Mouse (Mus musculus) CH12.LX (cell line): ENCODE measurements around the gene Ptchd4. TPM values are rescaled to one million over a fixed set of nuclear protein-coding genes. Genes with fewer than 3 reads are reported as not detected.

Experiments
- DNase-seq: peaks from one replicate; pipeline ENCODE4 v3.0.0-alpha.2; 2013; ENCODE audit errors: extremely low read depth
- H3K27ac ChIP-seq: 2 replicates; pipeline ENCODE4 v1.5.1; 2012; ENCODE audit warnings: low read depth, mild to moderate bottlenecking, control low read depth, moderate library complexity; ENCODE audit not compliant: insufficient read depth
- H3K27me3 ChIP-seq: replicated peaks from 2 replicates; pipeline ENCODE3; 2012; ENCODE audit warnings: inconsistent platforms
- H3K36me3 ChIP-seq, 2 experiments: replicated peaks in 1 of 2; 2 replicates each; pipeline versions ENCODE3 to v1.6.1; 2012; ENCODE audit warnings: inconsistent platforms in 1 of 2, low read length in 1 of 2, mild to moderate bottlenecking in 1 of 2, mixed read lengths in 1 of 2, moderate library complexity in 1 of 2; ENCODE audit not compliant: control insufficient read depth in 1 of 2, insufficient read depth in 1 of 2
- H3K4me1 ChIP-seq, 2 experiments: 2 replicates each; pipeline ENCODE4 v1.6.1; 2012; ENCODE audit warnings: inconsistent platforms in 1 of 2, moderate library complexity in 1 of 2; ENCODE audit not compliant: insufficient read depth in 2 of 2, control insufficient read depth in 1 of 2
- H3K4me2 ChIP-seq: 2 replicates; pipeline ENCODE4 v1.6.1; 2012; ENCODE audit warnings: low read depth, mild to moderate bottlenecking, control low read depth; ENCODE audit not compliant: poor library complexity, insufficient read depth, severe bottlenecking
- H3K4me3 ChIP-seq, 3 experiments: fragments of 150-350 bp in 1 of 3; sonication (generic) in 1 of 3; replicated peaks in 1 of 3; 2 replicates each; pipeline versions ENCODE3 to v1.5.1; 2011 to 2012; ENCODE audit warnings: low read depth in 2 of 3, low read length in 2 of 3, mild to moderate bottlenecking in 2 of 3, moderate library complexity in 2 of 3, control low read depth in 1 of 3, improper control_type of control experiment in 1 of 3, inconsistent platforms in 1 of 3, mixed read lengths in 1 of 3; ENCODE audit not compliant: poor library complexity in 1 of 3
- H3K79me2 ChIP-seq: replicated peaks from 2 replicates; pipeline ENCODE4 v1.6.1; 2012; ENCODE audit warnings: mild to moderate bottlenecking, moderate library complexity; ENCODE audit not compliant: control insufficient read depth, poor library complexity, insufficient read depth, severe bottlenecking; ENCODE audit errors: extremely low read depth
- H3K9ac ChIP-seq: 2 replicates; pipeline ENCODE4 v1.6.1; 2012; ENCODE audit warnings: low read depth, mild to moderate bottlenecking, control low read depth, moderate library complexity; ENCODE audit not compliant: insufficient read depth
- H3K9me3 ChIP-seq: replicated peaks from 2 replicates; pipeline ENCODE3; 2012; ENCODE audit warnings: low read length, inconsistent platforms, mixed read lengths
- BHLHE40 ChIP-seq: IDR thresholded peaks from 2 replicates; pipeline ENCODE4 v1.6.1; 2011; ENCODE audit warnings: mild to moderate bottlenecking, low read depth, low read length, improper control_type of control experiment
- CHD1 ChIP-seq: IDR thresholded peaks from 2 replicates; pipeline ENCODE4 v1.6.1; 2012; ENCODE audit warnings: low read depth, low read length, improper control_type of control experiment, inconsistent platforms
- CTCF ChIP-seq, 2 experiments: IDR thresholded peaks in 1 of 2; conservative IDR thresholded peaks in 1 of 2; 2 replicates each; pipeline ENCODE4 v1.5.1; 2011 to 2012; ENCODE audit warnings: low read depth in 2 of 2, low read length in 2 of 2, improper control_type of control experiment in 1 of 2, inconsistent platforms in 1 of 2, mild to moderate bottlenecking in 1 of 2, moderate library complexity in 1 of 2
- E2F4 ChIP-seq: IDR thresholded peaks from 2 replicates; pipeline ENCODE4 v1.6.1; 2011; ENCODE audit warnings: low read depth, low read length, improper control_type of control experiment; ENCODE audit not compliant: insufficient replicate concordance
- ETS1 ChIP-seq: conservative IDR thresholded peaks from 2 replicates; pipeline ENCODE4 v1.6.1; 2012; ENCODE audit warnings: low read depth, mild to moderate bottlenecking, inconsistent platforms, low read length, improper control_type of control experiment, moderate library complexity
- GABPA ChIP-seq: IDR thresholded peaks from 2 replicates; pipeline ENCODE4 v1.6.1; 2012; ENCODE audit warnings: low read depth, low read length, improper control_type of control experiment, inconsistent platforms; ENCODE audit not compliant: insufficient replicate concordance
- HCFC1 ChIP-seq: IDR thresholded peaks from 2 replicates; pipeline ENCODE4 v1.6.1; 2012; ENCODE audit warnings: low read depth, mild to moderate bottlenecking, inconsistent platforms, low read length, improper control_type of control experiment
- IRF4 ChIP-seq: IDR thresholded peaks from 2 replicates; pipeline ENCODE4 v1.6.1; 2014; ENCODE audit warnings: low read depth, mild to moderate bottlenecking, inconsistent platforms, low read length, improper control_type of control experiment
- JUN ChIP-seq: IDR thresholded peaks from 2 replicates; pipeline ENCODE4 v1.6.1; 2011; ENCODE audit warnings: low read depth, mild to moderate bottlenecking, low read length, improper control_type of control experiment, moderate library complexity; ENCODE audit not compliant: insufficient read depth
- KAT2A ChIP-seq: IDR thresholded peaks from 2 replicates; pipeline ENCODE4 v1.6.1; 2012; ENCODE audit warnings: low read length, improper control_type of control experiment, inconsistent platforms; ENCODE audit not compliant: insufficient replicate concordance
- MAX ChIP-seq: IDR thresholded peaks from 2 replicates; pipeline ENCODE4 v1.6.1; 2011; ENCODE audit warnings: low read length, improper control_type of control experiment
- MAZ ChIP-seq: IDR thresholded peaks from 2 replicates; pipeline ENCODE4 v1.6.1; 2012; ENCODE audit warnings: low read depth, mild to moderate bottlenecking, inconsistent platforms, low read length, improper control_type of control experiment, moderate library complexity
- MEF2A ChIP-seq: IDR thresholded peaks from 2 replicates; pipeline ENCODE4 v1.6.1; 2014; ENCODE audit warnings: low read depth, mild to moderate bottlenecking, inconsistent platforms, low read length, improper control_type of control experiment, borderline replicate concordance
- MXI1 ChIP-seq: IDR thresholded peaks from 2 replicates; pipeline ENCODE4 v1.6.1; 2011; ENCODE audit warnings: mild to moderate bottlenecking, low read depth, low read length, improper control_type of control experiment
- PAX5 ChIP-seq: IDR thresholded peaks from 2 replicates; pipeline ENCODE4 v1.6.1; 2012; ENCODE audit warnings: low read length, inconsistent platforms, mixed read lengths
- POLR2A ChIP-seq: IDR thresholded peaks from 2 replicates; pipeline ENCODE4 v1.6.1; 2011; ENCODE audit warnings: low read depth, mild to moderate bottlenecking, improper control_type of control experiment, low read length
- RAD21 ChIP-seq: IDR thresholded peaks from 2 replicates; pipeline ENCODE4 v1.6.1; 2011; ENCODE audit warnings: low read depth, mild to moderate bottlenecking, low read length, improper control_type of control experiment, moderate library complexity
- SIN3A ChIP-seq: IDR thresholded peaks from 2 replicates; pipeline ENCODE4 v1.6.1; 2012; ENCODE audit warnings: low read length, improper control_type of control experiment, inconsistent platforms
- UBTF ChIP-seq: IDR thresholded peaks from 2 replicates; pipeline ENCODE4 v1.6.1; 2012; ENCODE audit warnings: low read depth, mild to moderate bottlenecking, inconsistent platforms, low read length, improper control_type of control experiment, moderate library complexity
- ZC3H11A ChIP-seq: IDR thresholded peaks from 2 replicates; pipeline ENCODE4 v1.6.1; 2012; ENCODE audit warnings: low read depth, mild to moderate bottlenecking, inconsistent platforms, low read length, improper control_type of control experiment
- ZMIZ1 ChIP-seq: IDR thresholded peaks from 2 replicates; pipeline ENCODE4 v1.6.1; 2012; ENCODE audit warnings: low read depth, mild to moderate bottlenecking, inconsistent platforms, low read length, improper control_type of control experiment
- ZNF384 ChIP-seq: IDR thresholded peaks from 2 replicates; pipeline ENCODE4 v1.6.1; 2012; ENCODE audit warnings: low read depth, low read length, improper control_type of control experiment, inconsistent platforms
- dilution Hi-C: fragments of 300-500 bp; cut with MboI; formaldehyde crosslinking; loops from 2 replicates; pipeline ENCODE4 v1.14.3; 2020; ENCODE audit warnings: low sequenced_read_pairs; ENCODE audit not compliant: extremely low pct_unique_long_range_greater_than_20kb, extremely low pct_ligation_motif_present
- in situ Hi-C: fragments of 300-500 bp; cut with MboI; formaldehyde crosslinking; loops from 3 replicates; pipeline ENCODE4 v1.14.3; 2019; ENCODE audit warnings: low sequenced_read_pairs, low pct_ligation_motif_present, low pct_unique_long_range_greater_than_20kb, mixed read lengths
- polyA plus RNA-seq: library from polyadenylated mRNA; unstranded; fragments of >175 nt; gene quantifications from 2 replicates; pipeline ENCODE4 v1.2.1, GENCODE M21; 2012; ENCODE audit warnings: low read depth; ENCODE audit not compliant: insufficient read length
- total RNA-seq, 2 experiments: library from RNA; depleted of rRNA; stranded (reverse); fragments of 300-350 nt in 1 of 2; fragments of >200 nt in 1 of 2; gene quantifications; 2 replicates each; pipeline ENCODE4 v1.2.3; 2012 to 2014

Gene Ptchd4
- total and polyA plus RNA-seq, 3 experiments: not detected

GRCm38 (mm10) chr17:42335787-42336186 is 20.0 kb downstream of the Ptchd4 start:
- Histone ChIP-seq H3K4me3 (no peak overlapping the region), H3K27ac (no peak overlapping the region), H3K4me2 (no peak overlapping the region), H3K4me1 (no peaks in the 10 kb centered on the region), H3K36me3 (no peaks in the 10 kb centered on the region), H3K9me3 (no peaks in the 10 kb centered on the region), H3K79me2 (no peaks in the 10 kb centered on the region), H3K27me3 (no peaks in the 10 kb centered on the region), H3K9ac (no peak overlapping the region)
- DNase-seq: no peak
- TF ChIP-seq JUN (no peak), SIN3A (no peak), KAT2A (no peak), E2F4 (no peak), GABPA (no peak), PAX5 (no peak), MAZ (no peak)
- dilution Hi-C loops (no loop called here), in situ Hi-C loops (no loop called here)

GRCm38 (mm10) chr17:42336571-42336970 is 20.8 kb downstream of the Ptchd4 start:
- no peaks in the 10 kb centered on the region for H3K4me1 ChIP-seq
- no peak overlapping the region for H3K27ac ChIP-seq
- no peak for DNase-seq
- TF ChIP-seq MAX: no peak
- no peak for TF ChIP-seq MXI1
- no peak for TF ChIP-seq HCFC1
- TF ChIP-seq E2F4: no peak
- TF ChIP-seq ZMIZ1: no peak
- TF ChIP-seq KAT2A: no peak
- TF ChIP-seq PAX5: no peak
- TF ChIP-seq POLR2A: no peak
- no peak for TF ChIP-seq ZNF384
- no peak for TF ChIP-seq BHLHE40
- TF ChIP-seq CTCF (conservative IDR thresholded peaks at IDR 0.05 in 1 of 2, IDR thresholded peaks at IDR 0.05 in 1 of 2; ENCODE audit: low read depth in 2 of 2, low read length in 2 of 2): no peak
- TF ChIP-seq IRF4: no peak
- no peak for TF ChIP-seq RAD21
- TF ChIP-seq CHD1: no peak
- no peak for TF ChIP-seq UBTF
- TF ChIP-seq MEF2A: no peak
- TF ChIP-seq ZC3H11A: no peak
- no peak for TF ChIP-seq ETS1
- TF ChIP-seq, all 38 proteins: peak for 0
- no peaks in the 10 kb centered on the region for H3K27me3 ChIP-seq
- no peaks in the 10 kb centered on the region for H3K36me3 ChIP-seq
- in situ Hi-C loops: no loop called here
- H3K79me2 ChIP-seq: no peaks in the 10 kb centered on the region
- H3K4me2 ChIP-seq: no peak overlapping the region
- no peak overlapping the region for H3K9ac ChIP-seq
- dilution Hi-C loops: no loop called here
- H3K9me3 ChIP-seq: no peaks in the 10 kb centered on the region
- H3K4me3 ChIP-seq: no peak overlapping the region
